Mouse (Mus musculus): ENCODE data around the gene Sfmbt1.
"Not testable (repeated sequence)": the region's sequence is repeated elsewhere in the genome, so short reads cannot be mapped to it uniquely, and the experiment has no call there.

Sfmbt1 gene

GRCm38 (mm10) chr14:30718696-30719095, 4.0 kb downstream of the Sfmbt1 start:
- not testable (repeated sequence) for DNase-seq

- DNase-seq, result no peak
These were observed 4.9 kb downstream of the Sfmbt1 start for GRCm38 (mm10) chr14:30719514-30719913.

- DNase-seq, result no peak
These were observed 7.2 kb downstream of the Sfmbt1 start for GRCm38 (mm10) chr14:30721850-30722249.

- DNase-seq, result no peak
These were observed 7.8 kb downstream of the Sfmbt1 start for GRCm38 (mm10) chr14:30722406-30722805.

GRCm38 (mm10) chr14:30731896-30732295, 17.2 kb downstream of the Sfmbt1 start:
- DNase-seq, result no peak

GRCm38 (mm10) chr14:30734665-30735064, 20.0 kb downstream of the Sfmbt1 start:
- DNase-seq, result no peak

- DNase-seq, result no peak
These were observed 21.2 kb downstream of the Sfmbt1 start for GRCm38 (mm10) chr14:30735810-30736209.

- DNase-seq, result no peak
These were observed 21.8 kb downstream of the Sfmbt1 start for GRCm38 (mm10) chr14:30736413-30736812.

GRCm38 (mm10) chr14:30743891-30744290, 29.2 kb downstream of the Sfmbt1 start:
- no peak for DNase-seq

GRCm38 (mm10) chr14:30746160-30746559, 31.5 kb downstream of the Sfmbt1 start:
- no peak for DNase-seq

GRCm38 (mm10) chr14:30757239-30757638, 42.6 kb downstream of the Sfmbt1 start:
- DNase-seq, result no peak

- DNase-seq, result no peak
These were observed 46.6 kb downstream of the Sfmbt1 start for GRCm38 (mm10) chr14:30761211-30761610.

- DNase-seq, result no peak
These were observed 47.7 kb downstream of the Sfmbt1 start for GRCm38 (mm10) chr14:30762131-30762903.

GRCm38 (mm10) chr14:30762904-30763568, 48.4 kb downstream of the Sfmbt1 start:
- DNase-seq, result no peak

GRCm38 (mm10) chr14:30784614-30785013, 70.0 kb downstream of the Sfmbt1 start:
- DNase-seq, result no peak

- no peak for DNase-seq
These were observed 74.8 kb downstream of the Sfmbt1 start for GRCm38 (mm10) chr14:30789471-30789870.

GRCm38 (mm10) chr14:30792871-30793270, 78.2 kb downstream of the Sfmbt1 start:
- no peak for DNase-seq

- no peak for DNase-seq
These were observed 87.1 kb downstream of the Sfmbt1 start for GRCm38 (mm10) chr14:30801756-30802155.

GRCm38 (mm10) chr14:30821136-30821535, 106.5 kb downstream of the Sfmbt1 start:
- DNase-seq, result no peak

- DNase-seq, result peak; percentile 19
These were observed 109.9 kb downstream of the Sfmbt1 start for GRCm38 (mm10) chr14:30824456-30824995.

GRCm38 (mm10) chr14:30825021-30825475, 110.4 kb downstream of the Sfmbt1 start:
- no peak for DNase-seq

GRCm38 (mm10) chr14:30825476-30826131, 111.0 kb downstream of the Sfmbt1 start, which contains the start of gene Tmem110:
Gene Tmem110 (plus strand): TSS chr14:30825590.
- peak; percentile 94 for DNase-seq
